Mouse (Mus musculus) lung, embryonic 15.5 days (tissue): ENCODE results near the gene Slco3a1. TPM values are rescaled to one million over a fixed set of nuclear protein-coding genes. Genes with fewer than 3 reads are reported as not detected.

ENCODE experiments used
- ATAC-seq: fragments of 200-750 bp; cut with Nextera tagmentation; 2 replicates; pipeline ENCODE4 v1.8.0; 2017; ENCODE audit warnings: moderate number of reproducible peaks, borderline replicate concordance; ENCODE audit not compliant: low FRiP score, low TSS enrichment; ENCODE audit errors: extremely low read depth
- H3K27ac ChIP-seq: fragments of 300-500 bp; sonication (generic); 2 replicates; pipeline ENCODE4 v1.5.1; 2015; ENCODE audit warnings: moderate library complexity, mild to moderate bottlenecking, inconsistent platforms
- H3K27me3 ChIP-seq: fragments of 300-500 bp; sonication (generic); 2 replicates; pipeline ENCODE4 v1.6.1; 2015; ENCODE audit warnings: inconsistent platforms
- H3K36me3 ChIP-seq: fragments of 300-500 bp; sonication (generic); 2 replicates; pipeline ENCODE4 v1.6.1; 2015; ENCODE audit warnings: inconsistent platforms
- H3K4me1 ChIP-seq: fragments of 300-500 bp; sonication (generic); 2 replicates; pipeline ENCODE4 v1.6.1; 2015; ENCODE audit warnings: inconsistent platforms
- H3K4me2 ChIP-seq: fragments of 300-500 bp; sonication (generic); 2 replicates; pipeline ENCODE4 v1.6.1; 2015; ENCODE audit warnings: inconsistent platforms, mild to moderate bottlenecking, moderate library complexity
- H3K4me3 ChIP-seq: fragments of 300-500 bp; sonication (generic); 2 replicates; pipeline ENCODE4 v1.5.1; 2015; ENCODE audit warnings: mild to moderate bottlenecking, inconsistent platforms
- H3K9ac ChIP-seq: fragments of 300-500 bp; sonication (generic); 2 replicates; pipeline ENCODE4 v1.6.1; 2015; ENCODE audit warnings: inconsistent platforms
- H3K9me3 ChIP-seq: fragments of 300-500 bp; sonication (generic); 2 replicates; pipeline ENCODE4 v1.6.1; 2016; ENCODE audit warnings: inconsistent platforms
- WGBS: fragments of 180-500 bp; shearing (Covaris S2); methylation state at CpG from one replicate; pipeline ENCODE4 v1.1.7; 2015; 5-methylcytosine and 5-hydroxymethylcytosine counted together
- polyA plus RNA-seq: library from polyadenylated mRNA; unstranded; fragments of >200 nt; fragmentation: Nextera tagmentation; extraction: Ambion mirVana; gene quantifications from 2 replicates; pipeline ENCODE4 v1.2.1, GENCODE M21; 2015

Gene Slco3a1
- polyA plus RNA-seq, 1 experiment from 2014 or later: 8.9 TPM

GRCm38 (mm10) chr7:74549013-74549582 is 5.5 kb downstream of the Slco3a1 start:
- H3K27ac ChIP-seq: no peak overlapping the region
- ATAC-seq: no peak
- WGBS: 36% methylated on average over 6 of the region's 6 CpGs
- peaks cover 25% of the 10 kb centered on the region for H3K27me3 ChIP-seq
- H3K9ac ChIP-seq: no peak overlapping the region
- no peak overlapping the region for H3K4me3 ChIP-seq
- no peaks in the 10 kb centered on the region for H3K36me3 ChIP-seq
- H3K4me1 ChIP-seq: 0 out of 2 replicates have a peak, but pooled peaks cover 6% of the 10 kb centered on the region
- H3K4me2 ChIP-seq: no peak overlapping the region
- H3K9me3 ChIP-seq: no peaks in the 10 kb centered on the region

- no peaks in the 10 kb centered on the region for H3K4me1 ChIP-seq
- H3K4me2 ChIP-seq: no peak overlapping the region
- ATAC-seq: no peak
- 88% methylated on average over 6 of the region's 6 CpGs for WGBS
- H3K27ac ChIP-seq: no peak overlapping the region
- H3K4me3 ChIP-seq: no peak overlapping the region
- no peaks in the 10 kb centered on the region for H3K9me3 ChIP-seq
- no peaks in the 10 kb centered on the region for H3K36me3 ChIP-seq
- no peak overlapping the region for H3K9ac ChIP-seq
- peaks cover 1% of the 10 kb centered on the region; the same call in 1 of the 2 replicates for H3K27me3 ChIP-seq
Measured at GRCm38 (mm10) chr7:74546691-74547090, 7.9 kb downstream of the Slco3a1 start.

GRCm38 (mm10) chr7:74545498-74545990 is 9.0 kb downstream of the Slco3a1 start:
- H3K9ac ChIP-seq: no peak overlapping the region
- 79% methylated on average over 6 of the region's 6 CpGs for WGBS

GRCm38 (mm10) chr7:74544306-74544705 is 10.3 kb downstream of the Slco3a1 start:
- no peak for ATAC-seq
- no peaks in the 10 kb centered on the region for H3K4me1 ChIP-seq
- no peak overlapping the region for H3K4me2 ChIP-seq
- WGBS: 83% methylated on average over 7 of the region's 7 CpGs
- no peaks in the 10 kb centered on the region for H3K36me3 ChIP-seq
- no peaks in the 10 kb centered on the region for H3K27me3 ChIP-seq
- no peaks in the 10 kb centered on the region for H3K9me3 ChIP-seq
- H3K27ac ChIP-seq: no peak overlapping the region
- no peak overlapping the region for H3K4me3 ChIP-seq
- no peak overlapping the region for H3K9ac ChIP-seq

More at GRCm38 (mm10) chr7:74545498-74545990, 9.0 kb downstream of the Slco3a1 start:
- Histone ChIP-seq H3K9me3 (no peaks in the 10 kb centered on the region), H3K4me1 (no peaks in the 10 kb centered on the region), H3K27ac (no peak overlapping the region), H3K4me3 (no peak overlapping the region), H3K36me3 (no peaks in the 10 kb centered on the region), H3K27me3 (no peaks in the 10 kb centered on the region), H3K4me2 (no peak overlapping the region)
- no peak for ATAC-seq

- Histone ChIP-seq H3K27ac (no peak overlapping the region), H3K9ac (no peak overlapping the region), H3K4me1 (no peaks in the 10 kb centered on the region), H3K9me3 (no peaks in the 10 kb centered on the region), H3K4me2 (no peak overlapping the region), H3K36me3 (no peaks in the 10 kb centered on the region), H3K27me3 (no peaks in the 10 kb centered on the region), H3K4me3 (no peak overlapping the region)
- 60% methylated on average over 4 of the region's 4 CpGs for WGBS
- no peak for ATAC-seq
Measured at GRCm38 (mm10) chr7:74541958-74542357, 12.6 kb downstream of the Slco3a1 start.

GRCm38 (mm10) chr7:74540933-74541725 is 13.5 kb downstream of the Slco3a1 start:
- WGBS: 91% methylated on average over 7 of the region's 7 CpGs
- H3K4me3 ChIP-seq: no peak overlapping the region
- H3K27me3 ChIP-seq: no peaks in the 10 kb centered on the region
- ATAC-seq: no peak
- no peak overlapping the region for H3K4me2 ChIP-seq
- H3K4me1 ChIP-seq: no peaks in the 10 kb centered on the region
- no peaks in the 10 kb centered on the region for H3K9me3 ChIP-seq
- no peak overlapping the region for H3K9ac ChIP-seq
- H3K36me3 ChIP-seq: no peaks in the 10 kb centered on the region
- H3K27ac ChIP-seq: no peak overlapping the region

- Histone ChIP-seq H3K4me2 (no peak overlapping the region), H3K27ac (no peak overlapping the region), H3K4me1 (no peaks in the 10 kb centered on the region), H3K9ac (no peak overlapping the region), H3K36me3 (no peaks in the 10 kb centered on the region), H3K27me3 (no peaks in the 10 kb centered on the region), H3K4me3 (no peak overlapping the region), H3K9me3 (no peaks in the 10 kb centered on the region)
- 58% methylated on average over 4 of the region's 4 CpGs for WGBS
- peak; percentile 52; the same call in 1 of the 2 replicates for ATAC-seq
Measured at GRCm38 (mm10) chr7:74536186-74536585, 18.4 kb downstream of the Slco3a1 start.

GRCm38 (mm10) chr7:74531468-74532097 is 23.0 kb downstream of the Slco3a1 start:
- no peaks in the 10 kb centered on the region for H3K9me3 ChIP-seq
- peaks cover 17% of the 10 kb centered on the region for H3K4me1 ChIP-seq
- 67% methylated on average over 7 of the region's 7 CpGs for WGBS
- H3K27me3 ChIP-seq: no peaks in the 10 kb centered on the region
- no peak overlapping the region for H3K27ac ChIP-seq
- H3K9ac ChIP-seq: no peak overlapping the region
- no peak overlapping the region for H3K4me3 ChIP-seq
- ATAC-seq: no peak
- no peaks in the 10 kb centered on the region for H3K36me3 ChIP-seq
- no peak overlapping the region for H3K4me2 ChIP-seq

- no peak overlapping the region for H3K4me2 ChIP-seq
- peaks cover 17% of the 10 kb centered on the region for H3K4me1 ChIP-seq
- ATAC-seq: no peak
- no peaks in the 10 kb centered on the region for H3K36me3 ChIP-seq
- H3K27ac ChIP-seq: no peak overlapping the region
- H3K9ac ChIP-seq: no peak overlapping the region
- WGBS: 82% methylated on average over 2 of the region's 2 CpGs
- H3K9me3 ChIP-seq: no peaks in the 10 kb centered on the region
- H3K27me3 ChIP-seq: no peaks in the 10 kb centered on the region
- H3K4me3 ChIP-seq: no peak overlapping the region
Measured at GRCm38 (mm10) chr7:74529877-74530276, 24.7 kb downstream of the Slco3a1 start.

- WGBS: 27% methylated on average over 4 of the region's 4 CpGs
- Histone ChIP-seq H3K27me3 (no peaks in the 10 kb centered on the region), H3K4me3 (no peak overlapping the region), H3K36me3 (no peaks in the 10 kb centered on the region), H3K9me3 (no peaks in the 10 kb centered on the region), H3K4me1 (peaks cover 17% of the 10 kb centered on the region), H3K9ac (no peak overlapping the region), H3K4me2 (no peak overlapping the region), H3K27ac (no peak overlapping the region)
- ATAC-seq: no peak
Measured at GRCm38 (mm10) chr7:74529183-74529757, 25.3 kb downstream of the Slco3a1 start.

- no peak for ATAC-seq
- Histone ChIP-seq H3K27ac (no peak overlapping the region), H3K9me3 (no peaks in the 10 kb centered on the region), H3K36me3 (no peaks in the 10 kb centered on the region), H3K27me3 (no peaks in the 10 kb centered on the region), H3K4me2 (no peak overlapping the region), H3K4me1 (peaks cover 17% of the 10 kb centered on the region), H3K9ac (no peak overlapping the region), H3K4me3 (no peak overlapping the region)
- WGBS: 76% methylated on average over 5 of the region's 5 CpGs
Measured at GRCm38 (mm10) chr7:74528182-74528581, 26.4 kb downstream of the Slco3a1 start.

GRCm38 (mm10) chr7:74527689-74528088 is 26.9 kb downstream of the Slco3a1 start:
- 71% methylated on average over 6 of the region's 6 CpGs for WGBS
- Histone ChIP-seq H3K9ac (no peak overlapping the region), H3K4me3 (no peak overlapping the region), H3K36me3 (no peaks in the 10 kb centered on the region), H3K4me2 (no peak overlapping the region), H3K4me1 (peaks cover 17% of the 10 kb centered on the region), H3K27me3 (no peaks in the 10 kb centered on the region), H3K27ac (no peak overlapping the region), H3K9me3 (no peaks in the 10 kb centered on the region)
- no peak for ATAC-seq
